ENCODE assay signal across 12 mouse cellular contexts in the genomic region with DNA sequence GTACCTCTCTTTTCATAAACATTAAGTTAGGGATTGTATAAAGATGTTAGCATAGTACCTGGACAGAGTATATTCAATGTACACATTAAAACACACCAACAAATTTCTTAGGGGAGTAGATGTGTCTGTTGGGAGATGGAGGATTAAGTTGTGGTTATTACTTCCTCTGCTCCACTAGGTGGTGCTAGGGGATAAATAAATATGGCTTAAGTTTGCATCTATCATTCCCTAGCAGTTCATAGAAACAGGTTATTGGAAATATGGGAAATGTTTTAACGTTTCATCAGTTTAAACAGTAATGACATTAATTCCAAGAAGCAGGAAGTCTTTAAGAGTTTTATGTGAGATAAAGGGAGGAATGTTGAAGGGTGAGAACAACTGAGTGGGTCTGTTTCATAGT. TPM values are rescaled to one million over a fixed set of nuclear protein-coding genes. Genes with fewer than 3 reads are reported as not detected.
DNase-seq lines count a peak whose midpoint lies in the region; ATAC-seq lines count a peak whose summit lies in the region.
"Had no signal": no experiment of that assay in that cellular context is flagged by ENCODE, and none has a peak within 500 bp of the region (broad histone marks: within the 10 kb centered on the region; RNA-seq: fewer than 3 reads in every experiment).

No protein-coding gene starts in this region.

- no peaks in the 10 kb centered on the region for H3K9me3 ChIP-seq in midbrain, embryonic 14.5 days (ENCODE audit: control insufficient read depth, low read length)
- H3K9me3 ChIP-seq in midbrain, embryonic 10.5 days (replicated peaks): no peaks in the 10 kb centered on the region
- H3K9me3 ChIP-seq in embryonic facial prominence, embryonic 14.5 days (ENCODE audit: control insufficient read depth, low read length): no peaks in the 10 kb centered on the region
- H3K9me3 ChIP-seq: liver, embryonic 15.5 days had no signal

- no peaks in the 10 kb centered on the region for H3K27me3 ChIP-seq in midbrain, embryonic 14.5 days (ENCODE audit: control insufficient read depth, insufficient read depth, low read length)
- no peaks in the 10 kb centered on the region for H3K27me3 ChIP-seq in midbrain, embryonic 10.5 days (ENCODE audit: low read depth, poor library complexity, severe bottlenecking)
- no peaks in the 10 kb centered on the region for H3K27me3 ChIP-seq in embryonic facial prominence, embryonic 14.5 days (replicated peaks; ENCODE audit: control insufficient read depth, insufficient read depth, low read length)
- H3K27me3 ChIP-seq: liver, embryonic 15.5 days had no signal

- 42% methylated on average over 1 of the region's 1 CpGs for WGBS in midbrain, embryonic 14.5 days
- 62% methylated on average over 1 of the region's 1 CpGs for WGBS in midbrain, embryonic 10.5 days
- 33% methylated on average over 1 of the region's 1 CpGs for WGBS in embryonic facial prominence, embryonic 14.5 days

- ATAC-seq in frontal cortex, adult (ENCODE audit: low TSS enrichment): peak; percentile 73
- no peak for ATAC-seq in midbrain, embryonic 14.5 days (ENCODE audit: low FRiP score, low TSS enrichment)
- no peak for ATAC-seq in embryonic facial prominence, embryonic 14.5 days (ENCODE audit: low read depth)

- H3K9ac ChIP-seq in midbrain, embryonic 14.5 days (replicated peaks; ENCODE audit: low read length): no peak overlapping the region
- no peak overlapping the region for H3K9ac ChIP-seq in embryonic facial prominence, embryonic 14.5 days (ENCODE audit: low read depth, low read length)
- H3K9ac ChIP-seq: liver, embryonic 15.5 days had no signal

- no peak for DNase-seq in frontal cortex, postnatal 25 days (ENCODE audit: low spot score in 2 of 2)
- DNase-seq in midbrain, embryonic 14.5 days: peak; percentile 81
- no peak for DNase-seq in midbrain, embryonic 10.5 days (ENCODE audit: low spot score)
- peak; percentile 64 for DNase-seq in embryonic facial prominence, embryonic 14.5 days (ENCODE audit: low spot score)
- DNase-seq in telencephalon, adult 2 months (ENCODE audit: low read depth, low spot score): peak; percentile 18
- no peak for DNase-seq in heart, adult 8-10 months (ENCODE audit: low spot score)
- DNase-seq in adrenal gland, postnatal 10 days: no peak
- DNase-seq: cerebellum, adult 9-10 months; gastrocnemius, postnatal 36 days; kidney, adult 8-10 months had no signal

- no peaks in the 10 kb centered on the region for H3K4me1 ChIP-seq in midbrain, embryonic 14.5 days (ENCODE audit: control insufficient read depth, insufficient read depth, low read length)
- H3K4me1 ChIP-seq in midbrain, embryonic 10.5 days: no peaks in the 10 kb centered on the region
- no peaks in the 10 kb centered on the region for H3K4me1 ChIP-seq in embryonic facial prominence, embryonic 14.5 days (ENCODE audit: control insufficient read depth, insufficient read depth, low read length)
- H3K4me1 ChIP-seq: liver, embryonic 15.5 days had no signal

- no peak overlapping the region for H3K27ac ChIP-seq in midbrain, embryonic 14.5 days (replicated peaks; ENCODE audit: low read depth, low read length)
- H3K27ac ChIP-seq in midbrain, embryonic 10.5 days (replicated peaks): no peak overlapping the region
- H3K27ac ChIP-seq in embryonic facial prominence, embryonic 14.5 days (replicated peaks; ENCODE audit: low read depth, low read length): no peak overlapping the region
- H3K27ac ChIP-seq: liver, embryonic 15.5 days had no signal

- H3K4me3 ChIP-seq in midbrain, embryonic 14.5 days (replicated peaks; ENCODE audit: low read depth, low read length): no peak overlapping the region
- no peak overlapping the region for H3K4me3 ChIP-seq in midbrain, embryonic 10.5 days
- no peak overlapping the region for H3K4me3 ChIP-seq in embryonic facial prominence, embryonic 14.5 days (ENCODE audit: low read depth, low read length)
- H3K4me3 ChIP-seq: liver, embryonic 15.5 days had no signal

- no peak overlapping the region for H3K4me2 ChIP-seq in midbrain, embryonic 14.5 days (ENCODE audit: low read length)
- H3K4me2 ChIP-seq in embryonic facial prominence, embryonic 14.5 days (ENCODE audit: low read depth, low read length): no peak overlapping the region
- H3K4me2 ChIP-seq: liver, embryonic 15.5 days had no signal

- peaks cover 46% of the 10 kb centered on the region for H3K36me3 ChIP-seq in midbrain, embryonic 14.5 days (ENCODE audit: control insufficient read depth, insufficient read depth, low read length)
- peaks cover 68% of the 10 kb centered on the region for H3K36me3 ChIP-seq in midbrain, embryonic 10.5 days
- H3K36me3 ChIP-seq in embryonic facial prominence, embryonic 14.5 days (ENCODE audit: control insufficient read depth, insufficient read depth, low read length): peaks cover 46% of the 10 kb centered on the region

RNA-seq across cellular contexts. Expression of a gene that starts 13.0 kb away (rescaled TPM):
- polyA plus RNA-seq in midbrain, embryonic 14.5 days (2014; fragmentation: Nextera tagmentation; extraction: Ambion mirVana): 80.3 and 89.7 TPM in 2 replicates
- 57.5 and 63.1 TPM in 2 replicates for polyA plus RNA-seq in midbrain, embryonic 10.5 days (2016; fragmentation: Nextera tagmentation; extraction: Ambion mirVana)
- 68.4 and 73.2 TPM in 2 replicates for polyA plus RNA-seq in embryonic facial prominence, embryonic 14.5 days (2014; fragmentation: Nextera tagmentation; extraction: Ambion mirVana)
- 10 to 100 TPM; 60.6 to 68.9 (median 64.6) TPM for total RNA-seq in heart, adult 8-10 months (2022)
- total RNA-seq in adrenal gland, postnatal 10 days (2021): 10 to 100 TPM; 69.0 to 69.9 TPM

Comparison
In these comparisons a context has a peak if more than half of its experiments do, and no peak if none do; other contexts are left out.
1. DNase-seq: peak in midbrain, embryonic 14.5 days (single experiment), embryonic facial prominence, embryonic 14.5 days (single experiment) and telencephalon, adult 2 months (single experiment); none in frontal cortex, postnatal 25 days (0 of 2), midbrain, embryonic 10.5 days (single experiment), heart, adult 8-10 months (single experiment) and adrenal gland, postnatal 10 days (single experiment).